Mouse (Mus musculus) forebrain, postnatal 0 days (tissue): Measurements from ENCODE around the gene Lama5. TPM values are rescaled to one million over a fixed set of nuclear protein-coding genes. Genes with fewer than 3 reads are reported as not detected.
"Not testable (repeated sequence)": the region's sequence is repeated elsewhere in the genome, so short reads cannot be mapped to it uniquely, and the experiment has no call there.

Experiments
- ATAC-seq: fragments of 200-750 bp; cut with Nextera tagmentation; 2 replicates; pipeline ENCODE4 v1.8.0; 2017; ENCODE audit warnings: mild to moderate bottlenecking, moderate library complexity
- DNase-seq: peaks from one replicate; pipeline ENCODE4 v3.0.0-alpha.2; 2015
- H3K27ac ChIP-seq: fragments of 300-500 bp; sonication (generic); 2 replicates; pipeline ENCODE4 v1.5.1; 2014; ENCODE audit warnings: low read depth, mild to moderate bottlenecking, antibody characterized with exemption, low read length, moderate library complexity, mixed read lengths
- H3K27me3 ChIP-seq: fragments of 300-500 bp; sonication (generic); 2 replicates; pipeline ENCODE4 v1.6.1; 2014; ENCODE audit warnings: mild to moderate bottlenecking, low read length, mixed read lengths; ENCODE audit not compliant: insufficient read depth
- H3K36me3 ChIP-seq: fragments of 300-500 bp; sonication (generic); 2 replicates; pipeline ENCODE4 v1.6.1; 2014; ENCODE audit warnings: mild to moderate bottlenecking, moderate library complexity; ENCODE audit not compliant: insufficient read depth
- H3K4me1 ChIP-seq: fragments of 300-500 bp; sonication (generic); 2 replicates; pipeline ENCODE4 v1.6.1; 2014; ENCODE audit warnings: antibody characterized with exemption; ENCODE audit not compliant: insufficient read depth
- H3K4me2 ChIP-seq: fragments of 300-500 bp; sonication (generic); 2 replicates; pipeline ENCODE4 v1.6.1; 2014; ENCODE audit warnings: low read depth, mild to moderate bottlenecking, moderate library complexity
- H3K4me3 ChIP-seq: fragments of 300-500 bp; sonication (generic); 2 replicates; pipeline ENCODE4 v1.5.1; 2014; ENCODE audit warnings: low read depth, low read length, mixed read lengths
- H3K9ac ChIP-seq: fragments of 300-500 bp; sonication (generic); 2 replicates; pipeline ENCODE4 v1.6.1; 2014; ENCODE audit warnings: mild to moderate bottlenecking
- H3K9me3 ChIP-seq: fragments of 300-500 bp; sonication (generic); 2 replicates; pipeline ENCODE4 v1.6.1; 2016; ENCODE audit warnings: low read length
- CTCF ChIP-seq: sonication (generic); IDR thresholded peaks from 2 replicates; pipeline ENCODE4 v1.5.1; 2016; ENCODE audit warnings: antibody characterized with exemption, control low read depth, low read depth
- WGBS: fragments of 180-500 bp; shearing (Covaris S2); extraction: QIAGEN DNeasy Blood & Tissue Kit; methylation state at CpG from one replicate; pipeline ENCODE4 v1.1.7; 2014; 5-methylcytosine and 5-hydroxymethylcytosine counted together
- polyA plus RNA-seq: library from polyadenylated mRNA; unstranded; fragments of >200 nt; fragmentation: Nextera tagmentation; extraction: Ambion mirVana; gene quantifications from 2 replicates; pipeline ENCODE4 v1.2.1, GENCODE M21; 2015
- total RNA-seq: library from RNA; depleted of rRNA; stranded (reverse); fragments of >200 nt; gene quantifications from 2 replicates; pipeline ENCODE4 v1.2.3, GENCODE M21; 2014

The Lama5 gene
- total and polyA plus RNA-seq, 2 experiments from 2014 or later, result 1.4 to 8.9 TPM

- DNase-seq, result no peak
- no peaks in the 10 kb centered on the region for H3K9me3 ChIP-seq
- peaks cover 11% of the 10 kb centered on the region for H3K4me1 ChIP-seq
- 92% methylated on average over 10 of the region's 10 CpGs for WGBS
- H3K36me3 ChIP-seq, result peaks cover 35% of the 10 kb centered on the region
- no peak overlapping the region for H3K27ac ChIP-seq
- no peak for ATAC-seq
- H3K27me3 ChIP-seq, result no peaks in the 10 kb centered on the region
- no peak overlapping the region for H3K4me3 ChIP-seq
- H3K4me2 ChIP-seq, result no peak overlapping the region
- no peak for TF ChIP-seq CTCF
- no peak overlapping the region for H3K9ac ChIP-seq
Measured at GRCm38 (mm10) chr2:180269329-180269728, 43.7 kb upstream of the Lama5 start.

GRCm38 (mm10) chr2:180267955-180268354, 42.3 kb upstream of the Lama5 start:
- no peak overlapping the region for H3K4me3 ChIP-seq
- H3K4me2 ChIP-seq, result no peak overlapping the region
- no peak for DNase-seq
- H3K27ac ChIP-seq, result no peak overlapping the region
- no peak for ATAC-seq
- no peak overlapping the region for H3K9ac ChIP-seq
- TF ChIP-seq CTCF, result no peak
- 66% methylated on average over 2 of the region's 2 CpGs for WGBS
- peaks cover 11% of the 10 kb centered on the region for H3K4me1 ChIP-seq
- H3K27me3 ChIP-seq, result no peaks in the 10 kb centered on the region
- peaks cover 46% of the 10 kb centered on the region for H3K36me3 ChIP-seq
- no peaks in the 10 kb centered on the region for H3K9me3 ChIP-seq

DNA sequence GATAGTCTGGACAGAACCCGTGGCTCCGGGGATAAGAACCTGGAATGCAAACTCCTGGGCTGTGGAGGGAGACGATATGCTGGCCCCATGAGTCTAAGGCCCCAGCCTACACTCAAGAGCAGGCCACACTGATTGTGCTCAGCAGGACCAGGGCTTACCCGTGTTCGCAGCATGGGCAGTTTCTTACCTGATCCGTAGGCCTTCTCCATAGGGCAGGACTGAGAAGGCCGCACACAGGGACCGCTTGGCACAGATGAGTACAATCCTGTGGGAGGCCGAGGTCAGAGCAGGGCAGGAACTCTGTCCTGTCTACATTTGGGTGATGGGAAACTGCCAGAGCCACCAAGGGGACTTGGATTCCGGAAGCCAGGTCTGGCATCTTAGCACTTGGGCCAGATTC, 37.2 kb upstream of the Lama5 start:
- ATAC-seq (no peak), DNase-seq (no peak)
- Histone ChIP-seq H3K4me1 (0 out of 2 replicates have a peak, but pooled peaks cover 3% of the 10 kb centered on the region), H3K27ac (no peak overlapping the region), H3K9ac (no peak overlapping the region), H3K4me2 (no peak overlapping the region), H3K27me3 (no peaks in the 10 kb centered on the region), H3K4me3 (no peak overlapping the region), H3K9me3 (no peaks in the 10 kb centered on the region), H3K36me3 (peaks cover 63% of the 10 kb centered on the region)
- TF ChIP-seq CTCF, result no peak
- WGBS, result 88% methylated on average over 10 of the region's 10 CpGs

- ATAC-seq (no peak), DNase-seq (no peak)
- H3K9ac ChIP-seq, result no peak overlapping the region
- no peak overlapping the region for H3K4me3 ChIP-seq
- H3K27ac ChIP-seq, result no peak overlapping the region
- 0 out of 2 replicates have a peak, but pooled peaks cover 4% of the 10 kb centered on the region for H3K4me1 ChIP-seq
- H3K9me3 ChIP-seq, result no peaks in the 10 kb centered on the region
- no peak for TF ChIP-seq CTCF
- no peaks in the 10 kb centered on the region for H3K27me3 ChIP-seq
- H3K4me2 ChIP-seq, result no peak overlapping the region
- peaks cover 59% of the 10 kb centered on the region for H3K36me3 ChIP-seq
- 82% methylated on average over 3 of the region's 3 CpGs for WGBS
Measured at GRCm38 (mm10) chr2:180262441-180262840, 36.8 kb upstream of the Lama5 start.

GRCm38 (mm10) chr2:180261901-180262300, 36.2 kb upstream of the Lama5 start:
- no peak overlapping the region for H3K27ac ChIP-seq
- H3K9me3 ChIP-seq, result no peaks in the 10 kb centered on the region
- no peak overlapping the region for H3K9ac ChIP-seq
- H3K4me3 ChIP-seq, result no peak overlapping the region
- H3K27me3 ChIP-seq, result no peaks in the 10 kb centered on the region
- H3K4me1 ChIP-seq, result 0 out of 2 replicates have a peak, but pooled peaks cover 4% of the 10 kb centered on the region
- H3K4me2 ChIP-seq, result no peak overlapping the region
- WGBS, result 90% methylated on average over 7 of the region's 7 CpGs
- DNase-seq, result no peak
- H3K36me3 ChIP-seq, result peaks cover 55% of the 10 kb centered on the region
- no peak for TF ChIP-seq CTCF
- no peak for ATAC-seq

DNA sequence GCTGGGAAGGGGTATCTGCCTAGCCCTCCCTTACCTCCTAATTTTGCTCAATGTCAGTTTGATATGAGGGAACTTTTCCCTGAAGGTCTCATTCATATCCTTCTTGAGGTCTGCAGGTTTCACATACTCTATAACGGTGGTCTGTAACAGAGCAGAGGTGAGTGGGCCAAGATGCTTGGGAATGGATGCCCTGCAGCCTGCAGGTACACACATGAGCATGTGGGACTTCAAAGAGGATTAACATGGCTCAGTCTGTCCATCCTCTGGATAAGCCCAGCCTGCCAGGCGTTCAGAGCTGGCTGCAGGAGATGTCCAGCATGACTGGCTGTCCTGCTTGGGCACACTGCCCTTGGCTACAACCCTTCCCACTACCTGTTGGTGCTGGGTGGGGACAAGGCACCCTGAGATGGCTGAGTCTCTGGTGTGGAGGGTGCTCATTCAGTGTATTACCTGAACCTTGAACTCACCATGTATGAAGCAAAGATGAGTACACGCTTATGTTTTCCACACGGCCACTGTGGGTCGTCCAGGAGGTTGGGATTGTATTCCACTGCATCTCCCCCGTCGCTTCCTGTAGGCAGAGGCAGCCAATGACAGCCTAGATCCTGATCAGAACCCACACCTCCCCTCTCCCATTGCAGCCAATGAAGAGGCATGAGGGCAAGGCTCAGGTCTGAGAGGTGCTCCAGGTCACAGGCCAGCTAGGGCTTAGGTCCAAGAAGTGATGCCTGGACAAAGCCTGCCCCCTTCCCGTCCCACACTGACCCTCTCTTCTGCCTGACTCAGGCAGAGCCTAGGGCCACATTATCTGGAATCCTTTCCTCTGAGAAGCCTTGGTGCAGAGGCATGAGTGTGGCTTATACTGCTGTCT, 35.2 kb upstream of the Lama5 start:
- WGBS, result 63% methylated on average over 8 of the region's 8 CpGs
- H3K4me2 ChIP-seq, result no peak overlapping the region
- H3K4me3 ChIP-seq, result no peak overlapping the region
- TF ChIP-seq CTCF, result no peak
- DNase-seq (no peak), ATAC-seq (no peak)
- H3K9me3 ChIP-seq, result no peaks in the 10 kb centered on the region
- no peaks in the 10 kb centered on the region for H3K27me3 ChIP-seq
- peaks cover 49% of the 10 kb centered on the region for H3K36me3 ChIP-seq
- no peak overlapping the region for H3K9ac ChIP-seq
- no peak overlapping the region for H3K27ac ChIP-seq
- H3K4me1 ChIP-seq, result 0 out of 2 replicates have a peak, but pooled peaks cover 4% of the 10 kb centered on the region

- not testable (repeated sequence) for H3K27me3 ChIP-seq, H3K4me1 ChIP-seq, ATAC-seq, H3K9me3 ChIP-seq, H3K27ac ChIP-seq, DNase-seq, H3K4me3 ChIP-seq, H3K9ac ChIP-seq, H3K4me2 ChIP-seq
- peaks cover 49% of the 10 kb centered on the region for H3K36me3 ChIP-seq
- 72% methylated on average over 17 of the region's 17 CpGs for WGBS
Measured at GRCm38 (mm10) chr2:180259826-180260609, 34.4 kb upstream of the Lama5 start.

DNA sequence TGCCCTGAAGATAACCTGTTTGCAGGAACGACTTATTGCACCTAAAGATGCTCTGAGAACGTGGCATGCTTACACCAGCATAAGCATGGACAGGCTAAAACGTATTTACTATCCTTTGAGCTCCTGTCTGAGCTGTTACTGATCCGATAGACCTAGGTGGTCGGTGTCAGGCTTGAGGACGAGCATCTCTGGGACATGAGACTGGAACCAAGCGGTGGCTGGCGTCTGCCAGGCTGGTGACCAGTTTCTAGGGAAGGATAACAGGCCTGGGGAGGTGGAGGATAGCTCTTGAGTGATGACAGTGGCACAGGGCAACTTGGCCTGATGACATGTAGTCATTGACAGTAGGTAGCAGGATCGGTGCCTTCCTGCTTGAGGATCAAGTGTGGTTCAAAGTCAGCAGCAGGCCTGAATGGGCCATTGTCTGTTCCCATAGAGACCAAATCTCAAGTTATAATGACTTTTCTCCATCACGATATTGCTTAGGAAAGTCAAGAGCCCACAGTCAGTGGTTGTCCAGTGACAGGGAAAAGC, 33.4 kb upstream of the Lama5 start:
- not testable (repeated sequence) for ATAC-seq, H3K4me2 ChIP-seq, H3K9ac ChIP-seq, H3K27ac ChIP-seq, H3K9me3 ChIP-seq, H3K4me1 ChIP-seq, H3K27me3 ChIP-seq, DNase-seq, H3K4me3 ChIP-seq
- H3K36me3 ChIP-seq, result peaks cover 48% of the 10 kb centered on the region
- 75% methylated on average over 10 of the region's 10 CpGs for WGBS
